Mouse (Mus musculus) embryonic facial prominence, embryonic 13.5 days (tissue): ENCODE data around the gene Zfp64. TPM values are rescaled to one million over a fixed set of nuclear protein-coding genes. Genes with fewer than 3 reads are reported as not detected.

Experiments
- ATAC-seq: fragments of 200-750 bp; cut with Nextera tagmentation; 2 replicates; pipeline ENCODE4 v1.8.0; 2017; ENCODE audit warnings: low read depth; ENCODE audit not compliant: insufficient number of reproducible peaks, insufficient read depth, low FRiP score, low TSS enrichment
- H3K27ac ChIP-seq: fragments of 300-500 bp; sonication (generic); 2 replicates; pipeline ENCODE4 v1.5.1; 2015; ENCODE audit warnings: moderate library complexity, mild to moderate bottlenecking, inconsistent platforms
- H3K27me3 ChIP-seq: fragments of 300-500 bp; sonication (generic); 2 replicates; pipeline ENCODE4 v1.6.1; 2015; ENCODE audit warnings: mild to moderate bottlenecking, inconsistent platforms
- H3K36me3 ChIP-seq: fragments of 300-500 bp; sonication (generic); 2 replicates; pipeline ENCODE4 v1.6.1; 2015; ENCODE audit warnings: mild to moderate bottlenecking, inconsistent platforms
- H3K4me1 ChIP-seq: fragments of 300-500 bp; sonication (generic); 2 replicates; pipeline ENCODE4 v1.6.1; 2015; ENCODE audit warnings: inconsistent platforms
- H3K4me2 ChIP-seq: fragments of 300-500 bp; sonication (generic); 2 replicates; pipeline ENCODE4 v1.6.1; 2015; ENCODE audit warnings: moderate library complexity, mild to moderate bottlenecking, inconsistent platforms
- H3K4me3 ChIP-seq: fragments of 300-500 bp; sonication (generic); 2 replicates; pipeline ENCODE4 v1.5.1; 2015; ENCODE audit warnings: mild to moderate bottlenecking, inconsistent platforms
- H3K9ac ChIP-seq: fragments of 300-500 bp; sonication (generic); 2 replicates; pipeline ENCODE4 v1.6.1; 2015; ENCODE audit warnings: mild to moderate bottlenecking, inconsistent platforms
- H3K9me3 ChIP-seq: fragments of 300-500 bp; sonication (generic); 2 replicates; pipeline ENCODE4 v1.6.1; 2016; ENCODE audit warnings: inconsistent platforms
- WGBS: fragments of 180-500 bp; shearing (Covaris S2); methylation state at CpG from one replicate; pipeline ENCODE4 v1.1.7; 2015; ENCODE audit warnings: mixed read lengths; 5-methylcytosine and 5-hydroxymethylcytosine counted together
- polyA plus RNA-seq: library from polyadenylated mRNA; unstranded; fragments of >200 nt; fragmentation: Nextera tagmentation; extraction: Ambion mirVana; gene quantifications from 2 replicates; pipeline ENCODE4 v1.2.1, GENCODE M21; 2015

Gene Zfp64
- polyA plus RNA-seq, 1 experiment from 2014 or later: 54.8 TPM

DNA sequence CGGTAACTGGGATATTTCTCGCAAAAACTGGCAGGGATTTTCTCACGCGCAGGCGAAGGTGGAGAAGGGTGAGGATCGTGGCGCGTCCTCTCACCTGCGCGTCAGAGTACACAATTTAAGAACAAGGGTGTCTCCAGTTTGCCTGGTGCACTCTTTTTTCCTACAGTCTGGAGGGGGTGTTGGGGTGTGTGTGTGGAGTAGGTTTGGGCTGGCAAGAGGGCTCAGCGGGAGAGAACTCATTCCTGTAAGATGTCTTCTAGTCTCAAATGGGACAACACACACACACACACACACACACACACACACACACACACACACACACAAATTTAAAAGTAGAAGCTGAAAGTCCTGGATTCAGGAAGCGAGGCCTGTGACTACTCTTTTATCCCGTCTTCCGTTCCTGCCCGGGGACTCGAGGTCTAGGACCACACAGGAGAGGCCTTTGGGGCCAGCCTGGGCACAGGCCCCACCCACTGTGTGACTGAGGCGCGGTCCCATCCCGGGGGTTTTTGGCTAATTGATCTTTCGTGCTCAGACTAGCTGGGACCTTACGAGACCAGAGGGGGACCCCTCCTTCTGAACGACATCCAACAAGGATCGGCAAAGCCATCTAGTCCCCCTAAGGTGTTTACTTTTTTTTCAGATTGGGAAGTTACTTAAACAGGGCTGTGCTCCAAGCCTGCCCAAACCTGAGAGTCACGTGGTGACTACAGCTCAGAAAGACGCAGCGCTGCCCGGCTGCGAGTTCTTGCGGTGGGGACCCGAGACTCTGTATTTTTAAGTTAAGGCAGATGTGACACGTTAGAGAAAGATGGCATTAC lies 42.3 kb downstream of the Zfp64 start:
- peak overlapping the region; percentile 57 for H3K4me3 ChIP-seq
- no peaks in the 10 kb centered on the region for H3K9me3 ChIP-seq
- peaks cover 6% of the 10 kb centered on the region; the same call in 1 of the 2 replicates for H3K36me3 ChIP-seq
- peak overlapping the region; percentile 96 for H3K4me2 ChIP-seq
- H3K27ac ChIP-seq: peak overlapping the region; percentile 60
- H3K4me1 ChIP-seq: peaks cover 30% of the 10 kb centered on the region
- WGBS: 1% methylated on average over 31 of the region's 31 CpGs
- peaks cover 42% of the 10 kb centered on the region for H3K27me3 ChIP-seq
- H3K9ac ChIP-seq: peak overlapping the region; percentile 63
- ATAC-seq: peak; percentile 56; the same call in 1 of the 2 replicates

DNA sequence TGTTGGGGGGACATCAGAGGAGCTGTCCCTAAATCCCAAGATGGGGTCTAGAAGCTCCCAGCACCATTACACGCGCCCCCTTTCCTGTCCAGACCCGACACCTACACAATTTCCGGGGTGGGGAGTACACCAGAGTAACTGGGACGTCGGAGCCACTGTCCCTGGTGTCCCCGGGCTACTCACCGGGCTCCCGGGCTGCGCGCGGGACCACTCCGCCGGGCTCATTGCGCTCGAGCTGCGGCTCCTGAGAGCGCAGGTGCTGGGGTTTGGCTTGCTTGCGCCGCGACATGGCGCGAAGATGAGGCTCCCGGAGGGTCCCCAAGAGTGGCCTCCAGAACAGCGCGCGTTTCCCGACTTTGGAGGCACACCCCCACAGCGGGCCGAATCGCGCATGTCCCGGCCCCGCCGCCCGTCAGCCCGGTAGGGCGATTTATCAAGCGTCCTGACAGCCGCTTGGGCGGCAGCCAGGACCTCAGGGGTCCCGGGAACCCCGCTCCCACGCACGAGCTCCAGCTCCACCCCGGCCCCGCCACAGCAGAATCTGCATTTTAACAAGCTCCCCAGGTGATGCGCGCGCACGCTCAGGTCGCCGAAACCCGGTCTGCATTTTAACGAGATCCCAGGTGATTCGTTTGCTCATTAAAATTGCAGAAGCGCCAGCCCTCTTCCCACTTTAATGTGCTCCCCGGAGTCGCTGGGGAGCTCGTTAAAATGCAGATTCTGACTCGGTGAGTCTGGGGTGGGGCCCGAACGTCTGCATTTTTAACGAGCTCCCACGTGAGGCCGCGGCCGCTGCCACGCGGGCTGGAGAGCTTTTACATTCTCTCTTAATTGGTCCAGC lies 43.1 kb downstream of the Zfp64 start:
- Histone ChIP-seq H3K9ac (peak overlapping the region; percentile 63), H3K4me2 (peak overlapping the region; percentile 96), H3K4me1 (peaks cover 30% of the 10 kb centered on the region), H3K4me3 (peak overlapping the region; percentile 57), H3K9me3 (no peaks in the 10 kb centered on the region), H3K27me3 (peaks cover 42% of the 10 kb centered on the region), H3K36me3 (peaks cover 6% of the 10 kb centered on the region; the same call in 1 of the 2 replicates), H3K27ac (peak overlapping the region; percentile 60)
- peak; percentile 39; the same call in 1 of the 2 replicates for ATAC-seq
- under 1% methylated on average over 70 of the region's 70 CpGs for WGBS

DNA sequence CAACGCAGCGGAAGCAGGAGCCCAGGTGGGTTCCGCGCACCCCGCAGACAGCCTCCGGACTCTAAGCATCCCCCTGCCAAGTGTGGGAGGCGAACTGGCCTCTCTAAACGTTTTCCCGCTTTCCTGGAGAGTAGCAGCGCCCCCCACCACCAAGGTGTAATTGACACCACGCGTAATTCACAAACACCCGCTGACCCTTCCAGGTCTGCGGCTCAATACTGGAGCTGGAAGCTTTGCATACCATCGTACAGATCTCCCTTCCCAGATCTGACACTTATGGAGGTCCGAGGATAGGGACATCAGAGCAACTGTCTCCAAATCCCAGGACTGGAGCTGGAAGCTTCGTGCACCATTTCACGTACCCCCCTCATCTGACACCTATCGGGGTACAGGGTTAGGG lies 43.9 kb downstream of the Zfp64 start:
- Histone ChIP-seq H3K9me3 (no peaks in the 10 kb centered on the region), H3K9ac (peak overlapping the region; percentile 63), H3K4me2 (peak overlapping the region; percentile 96), H3K27me3 (peaks cover 42% of the 10 kb centered on the region), H3K4me1 (peaks cover 34% of the 10 kb centered on the region), H3K4me3 (peak overlapping the region; percentile 57), H3K36me3 (peaks cover 6% of the 10 kb centered on the region; the same call in 1 of the 2 replicates), H3K27ac (no peak overlapping the region)
- 3% methylated on average over 19 of the region's 19 CpGs for WGBS
- ATAC-seq: no peak

DNA sequence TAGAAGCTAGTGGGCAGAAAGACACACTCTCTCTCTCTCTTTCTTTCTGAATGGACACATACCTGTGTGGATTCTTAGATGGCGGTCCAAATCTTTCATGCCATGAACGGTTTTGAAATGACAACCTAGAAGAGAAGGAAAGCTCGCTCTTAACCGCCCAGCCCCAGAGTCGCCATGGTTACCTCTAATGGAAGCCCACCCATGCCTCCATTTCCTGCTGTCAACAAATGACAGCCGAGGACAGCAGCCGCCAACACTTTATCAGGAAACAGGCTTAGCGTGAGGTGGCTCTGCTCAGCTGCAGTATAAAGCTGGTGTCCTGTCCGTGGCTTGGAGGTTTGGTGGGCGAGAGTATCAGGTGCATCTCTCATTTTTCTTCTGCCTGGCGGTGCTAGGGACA lies 49.4 kb downstream of the Zfp64 start:
- Histone ChIP-seq H3K9ac (no peak overlapping the region), H3K4me2 (no peak overlapping the region), H3K4me1 (peaks cover 15% of the 10 kb centered on the region), H3K4me3 (no peak overlapping the region), H3K36me3 (peaks cover 6% of the 10 kb centered on the region; the same call in 1 of the 2 replicates), H3K27me3 (peaks cover 16% of the 10 kb centered on the region), H3K27ac (no peak overlapping the region), H3K9me3 (no peaks in the 10 kb centered on the region)
- no peak for ATAC-seq
- WGBS: 56% methylated on average over 11 of the region's 11 CpGs

DNA sequence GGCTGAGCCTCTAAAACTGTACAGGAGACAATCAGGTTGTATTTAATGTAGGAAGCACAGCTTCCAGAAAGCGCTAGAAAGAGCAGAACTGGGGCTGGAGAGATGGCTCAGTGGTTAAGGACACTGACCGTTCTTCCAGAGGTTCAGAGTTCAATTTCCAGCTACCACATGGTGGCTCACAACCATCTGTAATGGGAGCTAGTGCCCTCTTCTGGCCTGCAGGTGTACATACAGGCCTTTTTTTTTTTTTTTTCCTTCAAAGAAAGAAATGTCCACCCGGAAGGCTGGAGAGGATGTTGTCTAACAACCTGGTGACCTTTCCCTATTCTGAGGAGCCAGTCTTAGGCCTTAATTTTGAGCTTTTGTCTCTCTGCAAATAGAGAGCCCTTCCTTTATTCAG lies 50.5 kb downstream of the Zfp64 start:
- no peak overlapping the region for H3K4me3 ChIP-seq
- peaks cover 4% of the 10 kb centered on the region; the same call in 1 of the 2 replicates for H3K27me3 ChIP-seq
- H3K4me1 ChIP-seq: peaks cover 10% of the 10 kb centered on the region; the same call in 1 of the 2 replicates
- peaks cover 10% of the 10 kb centered on the region for H3K36me3 ChIP-seq
- no peak overlapping the region for H3K4me2 ChIP-seq
- WGBS: 70% methylated on average over 3 of the region's 3 CpGs
- no peak for ATAC-seq
- no peak overlapping the region for H3K9ac ChIP-seq
- no peak overlapping the region for H3K27ac ChIP-seq
- H3K9me3 ChIP-seq: no peaks in the 10 kb centered on the region

DNA sequence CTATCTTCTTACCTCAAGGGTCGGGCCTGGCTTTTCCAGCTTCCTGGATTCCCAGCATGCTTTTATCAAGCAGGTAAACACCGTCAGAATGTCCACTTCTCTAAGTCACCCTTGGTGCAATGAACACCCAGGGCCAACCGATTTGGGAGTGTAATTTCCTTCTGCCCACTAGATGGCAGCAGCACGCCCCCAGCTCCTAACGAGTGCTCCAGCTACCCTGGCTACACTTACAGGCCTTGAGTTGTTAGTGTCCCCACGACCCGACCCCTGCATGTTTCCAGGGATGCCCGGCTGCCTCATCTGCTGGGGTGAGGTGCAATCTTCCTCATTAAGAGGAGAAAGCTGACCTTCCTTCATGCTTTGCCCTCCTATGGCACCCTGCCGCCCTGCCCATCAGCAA lies 51.2 kb downstream of the Zfp64 start:
- 15% methylated on average over 9 of the region's 9 CpGs for WGBS
- Histone ChIP-seq H3K27me3 (no peaks in the 10 kb centered on the region), H3K36me3 (peaks cover 11% of the 10 kb centered on the region), H3K4me2 (no peak overlapping the region), H3K4me1 (peaks cover 10% of the 10 kb centered on the region; the same call in 1 of the 2 replicates), H3K27ac (no peak overlapping the region), H3K9ac (no peak overlapping the region), H3K9me3 (no peaks in the 10 kb centered on the region), H3K4me3 (no peak overlapping the region)
- ATAC-seq: no peak

DNA sequence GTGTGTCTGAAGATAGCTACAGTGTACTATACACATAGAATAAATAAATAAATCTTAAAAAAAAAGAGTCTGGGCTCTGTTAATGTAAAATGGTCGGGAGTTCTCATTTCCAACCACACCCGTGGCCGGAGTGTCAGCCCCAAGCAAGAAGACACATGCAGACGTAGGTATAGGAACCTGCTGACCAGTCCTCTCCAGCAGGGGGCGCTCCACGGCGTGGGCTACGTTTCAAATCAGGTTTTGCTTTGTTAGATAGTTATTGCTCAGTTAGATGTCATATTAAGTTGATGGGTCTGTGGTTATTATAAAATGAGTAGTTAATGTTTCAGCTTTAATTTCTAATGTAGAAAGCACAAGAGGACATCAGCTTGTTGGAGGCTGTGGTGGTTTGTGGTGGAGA lies 52.8 kb downstream of the Zfp64 start:
- Histone ChIP-seq H3K36me3 (peaks cover 11% of the 10 kb centered on the region), H3K9ac (no peak overlapping the region)
- 31% methylated on average over 8 of the region's 8 CpGs for WGBS

DNA sequence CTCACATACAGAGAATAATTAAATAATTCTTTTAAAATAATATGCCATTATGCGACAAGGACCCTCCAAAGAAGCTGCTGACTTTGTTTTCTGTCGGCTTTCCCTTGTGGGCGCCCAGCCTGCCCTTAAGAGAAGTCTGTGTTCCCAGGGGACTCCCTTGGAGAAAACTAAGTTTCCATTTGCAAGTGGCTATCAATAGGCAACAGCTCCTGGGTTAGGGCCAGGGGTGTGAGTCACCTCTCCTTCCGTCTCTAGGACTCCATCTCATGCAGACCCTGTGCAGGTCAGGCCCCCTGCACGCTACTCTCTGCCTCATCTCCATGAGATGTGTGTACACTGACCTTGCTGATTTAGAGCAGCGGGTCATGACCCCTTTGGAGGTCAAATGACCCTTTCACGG lies 57.5 kb downstream of the Zfp64 start:
- 81% methylated on average over 7 of the region's 7 CpGs for WGBS
- H3K36me3 ChIP-seq: peaks cover 19% of the 10 kb centered on the region

More for the DNA sequence above, 52.8 kb downstream of the Zfp64 start:
- no peak for ATAC-seq
- peaks cover 10% of the 10 kb centered on the region; the same call in 1 of the 2 replicates for H3K4me1 ChIP-seq
- H3K27ac ChIP-seq: no peak overlapping the region
- no peaks in the 10 kb centered on the region for H3K27me3 ChIP-seq
- H3K4me2 ChIP-seq: no peak overlapping the region
- H3K4me3 ChIP-seq: no peak overlapping the region
- no peaks in the 10 kb centered on the region for H3K9me3 ChIP-seq

DNA sequence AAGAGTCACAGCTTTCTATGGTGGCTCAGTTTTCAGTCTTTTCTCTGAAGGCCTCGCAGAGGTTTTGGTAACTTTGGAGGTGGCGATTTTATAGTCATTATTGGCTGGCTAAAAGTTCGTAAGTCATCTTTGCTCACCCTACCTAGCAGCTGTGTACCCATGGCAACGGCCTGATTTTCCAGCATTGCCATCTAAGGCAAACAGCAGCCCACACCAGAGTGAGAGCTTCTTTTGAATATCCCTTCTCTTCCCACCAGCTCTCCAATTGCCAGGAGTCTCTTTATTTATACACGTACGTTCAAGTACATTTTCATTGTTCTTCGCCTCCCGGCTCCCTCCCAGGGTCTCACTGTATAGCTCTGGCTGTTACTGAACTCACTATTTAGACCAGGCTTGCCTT lies 59.9 kb downstream of the Zfp64 start:
- Histone ChIP-seq H3K4me2 (no peak overlapping the region), H3K36me3 (peaks cover 19% of the 10 kb centered on the region), H3K9ac (no peak overlapping the region), H3K9me3 (no peaks in the 10 kb centered on the region), H3K4me1 (no peaks in the 10 kb centered on the region), H3K27me3 (no peaks in the 10 kb centered on the region), H3K4me3 (no peak overlapping the region), H3K27ac (no peak overlapping the region)
- 89% methylated on average over 8 of the region's 8 CpGs for WGBS
- ATAC-seq: no peak

More for the DNA sequence above, 57.5 kb downstream of the Zfp64 start:
- no peak overlapping the region for H3K27ac ChIP-seq
- no peak overlapping the region for H3K4me2 ChIP-seq
- no peaks in the 10 kb centered on the region for H3K9me3 ChIP-seq
- H3K4me1 ChIP-seq: no peaks in the 10 kb centered on the region
- no peak overlapping the region for H3K9ac ChIP-seq
- ATAC-seq: no peak
- no peak overlapping the region for H3K4me3 ChIP-seq
- H3K27me3 ChIP-seq: no peaks in the 10 kb centered on the region

DNA sequence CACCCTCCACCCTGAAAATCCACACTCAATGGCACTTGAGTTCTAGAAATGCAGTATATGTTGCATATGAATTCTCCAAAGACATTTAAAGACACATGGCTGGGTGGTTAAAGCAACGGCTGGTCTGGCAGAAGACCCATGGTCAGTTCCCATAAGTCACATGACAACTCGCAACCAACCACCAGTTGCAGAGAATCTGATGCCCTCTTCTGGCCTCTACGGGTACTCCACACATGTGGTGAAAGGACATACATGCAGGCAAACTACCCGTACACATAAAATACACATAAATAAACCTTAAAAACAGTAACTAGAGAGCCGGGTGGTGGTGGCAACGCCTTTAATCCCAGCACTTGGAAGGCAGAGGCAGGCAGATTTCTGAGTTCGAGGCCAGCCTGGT lies 60.6 kb downstream of the Zfp64 start:
- Histone ChIP-seq H3K4me2 (no peak overlapping the region), H3K27ac (no peak overlapping the region), H3K36me3 (peaks cover 13% of the 10 kb centered on the region), H3K27me3 (no peaks in the 10 kb centered on the region), H3K4me3 (no peak overlapping the region), H3K9me3 (no peaks in the 10 kb centered on the region), H3K4me1 (no peaks in the 10 kb centered on the region), H3K9ac (no peak overlapping the region)
- 91% methylated on average over 7 of the region's 7 CpGs for WGBS
- no peak for ATAC-seq

DNA sequence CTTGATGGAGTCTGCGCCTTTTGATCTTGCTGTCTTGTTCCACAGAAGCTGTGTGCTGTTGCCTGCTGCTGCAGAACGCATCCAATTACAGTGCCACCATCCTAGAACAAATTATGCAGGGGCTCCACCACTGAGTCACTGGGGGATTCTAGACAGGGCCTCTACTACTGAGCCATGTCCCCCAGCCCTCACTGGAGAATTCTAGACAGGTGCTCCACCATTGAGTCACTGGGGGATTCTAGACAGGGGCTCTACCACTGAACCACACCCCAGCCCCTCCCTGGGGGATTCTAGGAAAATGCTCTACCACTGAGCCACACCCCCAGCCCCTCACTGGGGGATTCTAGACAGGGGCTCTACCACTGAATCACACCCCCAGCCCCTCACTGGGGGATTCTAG lies 63.3 kb downstream of the Zfp64 start:
- 79% methylated on average over 2 of the region's 2 CpGs for WGBS
- H3K27me3 ChIP-seq: no peaks in the 10 kb centered on the region
- H3K9me3 ChIP-seq: no peaks in the 10 kb centered on the region
- no peak overlapping the region for H3K4me3 ChIP-seq
- H3K4me2 ChIP-seq: no peak overlapping the region
- H3K9ac ChIP-seq: no peak overlapping the region
- ATAC-seq: no peak
- H3K27ac ChIP-seq: no peak overlapping the region
- H3K36me3 ChIP-seq: peaks cover 7% of the 10 kb centered on the region
- no peaks in the 10 kb centered on the region for H3K4me1 ChIP-seq
